Mouse (Mus musculus): ENCODE results near the gene Men1. TPM values are rescaled to one million over a fixed set of nuclear protein-coding genes. Genes with fewer than 3 reads are reported as not detected.
A peak's percentile ranks its signal among the peaks of the same experiment; 100 is the strongest.

The Men1 gene
- polyA plus RNA-seq, 1 experiment: 57.2 TPM

- TF ChIP-seq POLR2A (IDR thresholded peaks at IDR 0.05; ENCODE audit: low read depth, low read length) (no peak), CTCF (IDR thresholded peaks at IDR 0.05; ENCODE audit: extremely low read depth, insufficient read depth, insufficient read length, insufficient replicate concordance) (no peak)
- H3K27ac ChIP-seq (ENCODE audit: insufficient read depth, low read length): no peak overlapping the region
- 95% methylated on average over 11 of the region's 11 CpGs for WGBS
- H3K4me1 ChIP-seq (ENCODE audit: control insufficient read depth, insufficient read depth, insufficient read length): peaks cover 32% of the 10 kb centered on the region; the same call in 1 of the 2 replicates
- no peak for DNase-seq (ENCODE audit: low read depth in 1 of 2, low spot score in 2 of 2)
- H3K27me3 ChIP-seq (ENCODE audit: control insufficient read depth, insufficient read depth, low read length): no peaks in the 10 kb centered on the region
- no peak overlapping the region for H3K4me3 ChIP-seq (ENCODE audit: extremely low read depth, insufficient read depth, insufficient read length)
- peaks cover 12% of the 10 kb centered on the region for H3K36me3 ChIP-seq (ENCODE audit: control insufficient read depth, insufficient read depth, low read length)
These were observed 3.9 kb downstream of the Men1 start for GRCm38 (mm10) chr19:6338716-6339115.

DNA sequence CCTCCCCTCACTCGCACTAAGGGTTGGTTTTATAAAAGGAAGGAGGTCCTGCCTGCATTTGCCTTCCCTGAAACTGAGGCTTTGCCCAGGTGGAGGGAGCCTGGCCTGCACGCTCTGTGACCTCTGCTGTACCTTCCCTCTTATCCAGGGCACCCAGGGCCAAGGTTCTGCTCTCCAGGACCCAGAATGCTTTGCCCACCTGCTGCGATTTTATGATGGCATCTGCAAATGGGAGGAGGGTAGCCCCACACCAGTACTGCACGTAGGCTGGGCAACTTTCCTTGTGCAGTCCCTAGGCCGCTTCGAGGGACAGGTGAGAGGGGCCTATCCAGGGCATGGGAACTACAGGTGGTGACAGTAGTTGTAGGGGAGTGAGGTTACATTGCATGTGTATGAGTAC is 4.4 kb downstream of the Men1 start:
- 90% methylated on average over 6 of the region's 6 CpGs for WGBS
- Histone ChIP-seq H3K27me3 (ENCODE audit: control insufficient read depth, insufficient read depth, low read length) (no peaks in the 10 kb centered on the region), H3K27ac (ENCODE audit: insufficient read depth, low read length) (0 out of 2 replicates have a peak overlapping the region, but pooled peaks have one; percentile 92), H3K4me1 (ENCODE audit: control insufficient read depth, insufficient read depth, insufficient read length) (peaks cover 32% of the 10 kb centered on the region; the same call in 1 of the 2 replicates), H3K4me3 (ENCODE audit: extremely low read depth, insufficient read depth, insufficient read length) (no peak overlapping the region), H3K36me3 (ENCODE audit: control insufficient read depth, insufficient read depth, low read length) (peaks cover 16% of the 10 kb centered on the region)
- DNase-seq (ENCODE audit: low read depth in 1 of 2, low spot score in 2 of 2): no peak
- TF ChIP-seq POLR2A (IDR thresholded peaks at IDR 0.05; ENCODE audit: low read depth, low read length): no peak

GRCm38 (mm10) chr19:6339890-6340504 is 5.2 kb downstream of the Men1 start:
- WGBS: 18% methylated on average over 15 of the region's 15 CpGs
- peak overlapping the region; percentile 41 for H3K4me3 ChIP-seq (ENCODE audit: extremely low read depth, insufficient read depth, insufficient read length)

GRCm38 (mm10) chr19:6340524-6341452 is 6.0 kb downstream of the Men1 start, which contains the start of gene Map4k2:
Map4k2 (plus strand) TSS chr19:6341135.
- Histone ChIP-seq H3K4me1 (ENCODE audit: control insufficient read depth, insufficient read depth, insufficient read length) (peaks cover 26% of the 10 kb centered on the region; the same call in 1 of the 2 replicates), H3K27me3 (ENCODE audit: control insufficient read depth, insufficient read depth, low read length) (no peaks in the 10 kb centered on the region), H3K27ac (ENCODE audit: insufficient read depth, low read length) (peak within 1 kb of the TSS; percentile 93), H3K36me3 (ENCODE audit: control insufficient read depth, insufficient read depth, low read length) (peaks cover 32% of the 10 kb centered on the region), H3K4me3 (ENCODE audit: extremely low read depth, insufficient read depth, insufficient read length) (peak within 1 kb of the TSS; percentile 94)
- peak; percentile 82 to 90 for DNase-seq (ENCODE audit: low read depth in 1 of 2, low spot score in 2 of 2)
- WGBS: 2% methylated on average over 72 of the region's 72 CpGs
- no peak for TF ChIP-seq POLR2A (IDR thresholded peaks at IDR 0.05; ENCODE audit: low read depth, low read length)
- TF ChIP-seq CTCF (IDR thresholded peaks at IDR 0.05; ENCODE audit: extremely low read depth, insufficient read depth, insufficient read length, insufficient replicate concordance): no peak

More at GRCm38 (mm10) chr19:6339890-6340504, 5.2 kb downstream of the Men1 start:
- TF ChIP-seq CTCF (IDR thresholded peaks at IDR 0.05; ENCODE audit: extremely low read depth, insufficient read depth, insufficient read length, insufficient replicate concordance) (peak; percentile 47; the same call in 1 of the 2 replicates), POLR2A (IDR thresholded peaks at IDR 0.05; ENCODE audit: low read depth, low read length) (no peak)
- peak; percentile 73 to 82 for DNase-seq (ENCODE audit: low read depth in 1 of 2, low spot score in 2 of 2)
- peaks cover 28% of the 10 kb centered on the region; the same call in 1 of the 2 replicates for H3K4me1 ChIP-seq (ENCODE audit: control insufficient read depth, insufficient read depth, insufficient read length)
- H3K27me3 ChIP-seq (ENCODE audit: control insufficient read depth, insufficient read depth, low read length): no peaks in the 10 kb centered on the region
- H3K27ac ChIP-seq (ENCODE audit: insufficient read depth, low read length): peak overlapping the region; percentile 92
- peaks cover 24% of the 10 kb centered on the region for H3K36me3 ChIP-seq (ENCODE audit: control insufficient read depth, insufficient read depth, low read length)

GRCm38 (mm10) chr19:6341453-6342077 is 6.8 kb downstream of the Men1 start:
- under 1% methylated on average over 23 of the region's 23 CpGs for WGBS
- Histone ChIP-seq H3K27me3 (ENCODE audit: control insufficient read depth, insufficient read depth, low read length) (no peaks in the 10 kb centered on the region), H3K4me1 (ENCODE audit: control insufficient read depth, insufficient read depth, insufficient read length) (peaks cover 20% of the 10 kb centered on the region; the same call in 1 of the 2 replicates), H3K4me3 (ENCODE audit: extremely low read depth, insufficient read depth, insufficient read length) (peak overlapping the region; percentile 94), H3K27ac (ENCODE audit: insufficient read depth, low read length) (peak overlapping the region; percentile 93), H3K36me3 (ENCODE audit: control insufficient read depth, insufficient read depth, low read length) (peaks cover 40% of the 10 kb centered on the region)
- TF ChIP-seq POLR2A (IDR thresholded peaks at IDR 0.05; ENCODE audit: low read depth, low read length) (no peak), CTCF (IDR thresholded peaks at IDR 0.05; ENCODE audit: extremely low read depth, insufficient read depth, insufficient read length, insufficient replicate concordance) (no peak)
- no peak for DNase-seq (ENCODE audit: low read depth in 1 of 2, low spot score in 2 of 2)

- Histone ChIP-seq H3K4me3 (ENCODE audit: extremely low read depth, insufficient read depth, insufficient read length) (peak overlapping the region; percentile 94), H3K4me1 (ENCODE audit: control insufficient read depth, insufficient read depth, insufficient read length) (peaks cover 20% of the 10 kb centered on the region; the same call in 1 of the 2 replicates), H3K27ac (ENCODE audit: insufficient read depth, low read length) (peak overlapping the region; percentile 93), H3K27me3 (ENCODE audit: control insufficient read depth, insufficient read depth, low read length) (no peaks in the 10 kb centered on the region), H3K36me3 (ENCODE audit: control insufficient read depth, insufficient read depth, low read length) (peaks cover 48% of the 10 kb centered on the region)
- 17% methylated on average over 5 of the region's 5 CpGs for WGBS
- TF ChIP-seq CTCF (IDR thresholded peaks at IDR 0.05; ENCODE audit: extremely low read depth, insufficient read depth, insufficient read length, insufficient replicate concordance) (no peak), POLR2A (IDR thresholded peaks at IDR 0.05; ENCODE audit: low read depth, low read length) (no peak)
- DNase-seq (ENCODE audit: low read depth in 1 of 2, low spot score in 2 of 2): no peak
These were observed 7.6 kb downstream of the Men1 start for GRCm38 (mm10) chr19:6342276-6342933.
